Mouse (Mus musculus) embryonic stem cell, embryonic (primary cell): ENCODE measurements around the gene Igfbp7.

Experiments used
- CTCF ChIA-PET, 4 experiments: fragments of 300-600 bp in 2 of 4; fragments of 350-600 bp in 2 of 4; sonication (Branson Sonifier 250); formaldehyde crosslinking; loops; one replicate each; lab custom pipeline; 2022; ENCODE audit warnings: inconsistent platforms in 2 of 4; lab: Charles Lee
- POLR2A ChIA-PET, 4 experiments: fragments of 300-600 bp in 2 of 4; fragments of 350-600 bp in 2 of 4; sonication (Branson Sonifier 250); formaldehyde crosslinking; loops; one replicate each; lab custom pipeline; 2022; ENCODE audit warnings: antibody characterized with exemption in 4 of 4, inconsistent platforms in 1 of 4; lab: Charles Lee

Gene Igfbp7

GRCm38 (mm10) chr5:77368194-77368593 lies 39.6 kb downstream of the Igfbp7 start:
- ChIA-PET POLR2A (interaction anchor here in 3 of 4 experiments (0.7 to 2.0 kb wide), 9 partner anchors 10 to 103 kb away, joined by 3 to 6 read pairs (median 4); partner anchors contain the start of gene Rest (in 1 of the 3)), CTCF (interaction anchor here in 1 of 4 experiments (0.6 kb wide), 1 partner anchor 58 kb away, joined by 3 read pairs; the partner anchor contains the start of genes Noa1 and Polr2b)

- ChIA-PET POLR2A (interaction anchor here in 3 of 4 experiments (0.5 to 2.0 kb wide), 7 partner anchors 10 to 1731 kb away, joined by 3 to 6 read pairs (median 3); partner anchors contain the start of gene Rest (in 1 of the 3)), CTCF (interaction anchor here in 1 of 4 experiments (0.6 kb wide), 1 partner anchor 16 kb away, joined by 3 read pairs; no protein-coding TSS in a partner anchor)
Measured at GRCm38 (mm10) chr5:77367682-77368081, 40.2 kb downstream of the Igfbp7 start.

GRCm38 (mm10) chr5:77367145-77367544 lies 40.7 kb downstream of the Igfbp7 start:
- CTCF ChIA-PET: interaction anchor here in 3 of 4 experiments (0.6 to 0.9 kb wide), 3 partner anchors 15 to 19 kb away, joined by 3 read pairs; no protein-coding TSS in a partner anchor
- POLR2A ChIA-PET: interaction anchor here in 2 of 4 experiments (0.5 to 1.4 kb wide), 2 partner anchors 12 to 1732 kb away, joined by 3 to 6 read pairs; no protein-coding TSS in a partner anchor

- ChIA-PET CTCF (interaction anchor here in 2 of 4 experiments (0.7 to 0.9 kb wide), 2 partner anchors 20 kb away, joined by 3 read pairs; no protein-coding TSS in a partner anchor), POLR2A (no interaction called here)
Measured at GRCm38 (mm10) chr5:77366313-77366712, 41.5 kb downstream of the Igfbp7 start.

GRCm38 (mm10) chr5:77364443-77365038 lies 43.3 kb downstream of the Igfbp7 start:
- ChIA-PET CTCF (interaction anchor here (0.5 to 2.4 kb wide), 5 partner anchors 10 to 470 kb away, joined by 3 to 7 read pairs (median 6); no protein-coding TSS in a partner anchor), POLR2A (interaction anchor here in 3 of 4 experiments (0.7 to 3.0 kb wide), 8 partner anchors 9 to 70 kb away, joined by 3 to 9 read pairs (median 4); partner anchors contain the start of genes Noa1 (in 2 of the 3) and Polr2b (in 2 of the 3))

- ChIA-PET POLR2A (interaction anchor here in 2 of 4 experiments (1.0 to 3.0 kb wide), 6 partner anchors 11 to 70 kb away, joined by 3 to 9 read pairs (median 4); partner anchors contain the start of genes Noa1 (in 1 of the 2) and Polr2b (in 1 of the 2)), CTCF (interaction anchor here in 2 of 4 experiments (0.6 to 2.4 kb wide), 5 partner anchors 9 to 104 kb away, joined by 3 to 7 read pairs (median 3); no protein-coding TSS in a partner anchor)
Measured at GRCm38 (mm10) chr5:77363650-77364049, 44.2 kb downstream of the Igfbp7 start.

- CTCF ChIA-PET: no interaction called here
- POLR2A ChIA-PET: interaction anchor here in 2 of 4 experiments (0.9 to 3.0 kb wide), 4 partner anchors 10 to 52 kb away, joined by 3 to 9 read pairs (median 4); partner anchors contain the start of genes Noa1 (in 1 of the 2) and Polr2b (in 1 of the 2)
Measured at GRCm38 (mm10) chr5:77362120-77362519, 45.7 kb downstream of the Igfbp7 start.

- ChIA-PET POLR2A (interaction anchor here in 1 of 4 experiments (0.9 kb wide), 1 partner anchor 50 kb away, joined by 3 read pairs; no protein-coding TSS in a partner anchor), CTCF (no interaction called here)
Measured at GRCm38 (mm10) chr5:77361006-77361405, 46.8 kb downstream of the Igfbp7 start.

GRCm38 (mm10) chr5:77359971-77360370 lies 47.9 kb downstream of the Igfbp7 start:
- ChIA-PET POLR2A (interaction anchor here in 1 of 4 experiments (0.5 kb wide), 1 partner anchor 98 kb away, joined by 3 read pairs; no protein-coding TSS in a partner anchor), CTCF (interaction anchor here in 1 of 4 experiments (0.5 kb wide), 1 partner anchor 236 kb away, joined by 3 read pairs; no protein-coding TSS in a partner anchor)

GRCm38 (mm10) chr5:77358347-77358746 lies 49.5 kb downstream of the Igfbp7 start:
- ChIA-PET CTCF (interaction anchor here in 3 of 4 experiments (0.6 to 1.5 kb wide), 6 partner anchors 8 to 98 kb away, joined by 3 to 6 read pairs (median 3); no protein-coding TSS in a partner anchor), POLR2A (interaction anchor here in 3 of 4 experiments (0.5 to 1.6 kb wide), 11 partner anchors 10 to 1918 kb away, joined by 3 to 12 read pairs (median 4); partner anchors contain the start of genes Noa1 (in 1 of the 3), Polr2b (in 1 of the 3) and Rest (in 1 of the 3))

GRCm38 (mm10) chr5:77357405-77358149 lies 50.3 kb downstream of the Igfbp7 start:
- CTCF ChIA-PET: interaction anchor here in 3 of 4 experiments (0.6 to 1.5 kb wide), 7 partner anchors 8 to 446 kb away, joined by 3 to 6 read pairs (median 3); no protein-coding TSS in a partner anchor
- POLR2A ChIA-PET: interaction anchor here in 3 of 4 experiments (0.5 to 1.6 kb wide), 11 partner anchors 10 to 264 kb away, joined by 3 to 12 read pairs (median 3); partner anchors contain the start of genes Noa1 (in 1 of the 3), Polr2b (in 1 of the 3) and Rest (in 1 of the 3)

GRCm38 (mm10) chr5:77355307-77356265 lies 52.3 kb downstream of the Igfbp7 start:
- ChIA-PET CTCF (interaction anchor here (0.8 to 1.5 kb wide), 9 partner anchors 8 to 162 kb away, joined by 3 to 8 read pairs (median 4); partner anchors contain the start of gene Igfbp7 (in 1 of the 4)), POLR2A (interaction anchor here in 3 of 4 experiments (0.6 to 1.8 kb wide), 9 partner anchors 9 to 67 kb away, joined by 3 to 6 read pairs (median 4); no protein-coding TSS in a partner anchor)

- ChIA-PET CTCF (interaction anchor here (0.6 to 1.7 kb wide), 19 partner anchors 10 to 312 kb away, joined by 3 to 9 read pairs (median 4); partner anchors contain the start of gene Igfbp7 (in 2 of the 4)), POLR2A (interaction anchor here in 3 of 4 experiments (0.7 to 1.5 kb wide), 7 partner anchors 11 to 112 kb away, joined by 3 to 6 read pairs (median 3); no protein-coding TSS in a partner anchor)
Measured at GRCm38 (mm10) chr5:77354361-77354787, 53.5 kb downstream of the Igfbp7 start.

GRCm38 (mm10) chr5:77351691-77352090 lies 56.1 kb downstream of the Igfbp7 start:
- CTCF ChIA-PET: interaction anchor here in 3 of 4 experiments (0.6 to 2.6 kb wide), 4 partner anchors 9 to 121 kb away, joined by 3 to 14 read pairs (median 8); no protein-coding TSS in a partner anchor

GRCm38 (mm10) chr5:77349971-77350658 lies 57.7 kb downstream of the Igfbp7 start:
- ChIA-PET POLR2A (interaction anchor here in 3 of 4 experiments (0.5 to 2.4 kb wide), 10 partner anchors 10 to 126 kb away, joined by 3 to 8 read pairs (median 4); partner anchors contain the start of genes Noa1 (in 1 of the 3) and Polr2b (in 1 of the 3)), CTCF (interaction anchor here (0.5 to 2.1 kb wide), 25 partner anchors 8 to 438 kb away, joined by 3 to 9 read pairs (median 3); partner anchors contain the start of genes Noa1 (in 1 of the 4) and Polr2b (in 1 of the 4))

More at GRCm38 (mm10) chr5:77351691-77352090, 56.1 kb downstream of the Igfbp7 start:
- POLR2A ChIA-PET: interaction anchor here in 3 of 4 experiments (0.6 to 1.2 kb wide), 6 partner anchors 11 to 262 kb away, joined by 3 to 7 read pairs (median 4); no protein-coding TSS in a partner anchor
